Mouse (Mus musculus) testis, adult 2 months (tissue): ENCODE results near the gene Vcl. TPM values are rescaled to one million over a fixed set of nuclear protein-coding genes. Genes with fewer than 3 reads are reported as not detected.

Experiments used
- H3K27ac ChIP-seq: fragments of 200-500 bp; 2 replicates; pipeline ENCODE4 v1.5.1; 2012; ENCODE audit warnings: low read depth, low read length; ENCODE audit not compliant: control insufficient read depth, insufficient read depth
- H3K27me3 ChIP-seq: fragments of 200-500 bp; 2 replicates; pipeline ENCODE4 v1.6.1; 2012; ENCODE audit warnings: mild to moderate bottlenecking, low read length, moderate library complexity; ENCODE audit not compliant: control insufficient read depth, insufficient read depth
- H3K36me3 ChIP-seq: fragments of 200-500 bp; 2 replicates; pipeline ENCODE4 v1.6.1; 2012; ENCODE audit warnings: mild to moderate bottlenecking, low read length; ENCODE audit not compliant: control insufficient read depth, insufficient read depth
- H3K4me1 ChIP-seq: fragments of 200-500 bp; 2 replicates; pipeline ENCODE4 v1.6.1; 2012; ENCODE audit warnings: low read length; ENCODE audit not compliant: control insufficient read depth, insufficient read depth
- H3K4me3 ChIP-seq: fragments of 200-500 bp; 2 replicates; pipeline ENCODE4 v1.5.1; 2012; ENCODE audit warnings: low read depth, mild to moderate bottlenecking, low read length, moderate library complexity, mixed read lengths; ENCODE audit not compliant: control insufficient read depth
- CTCF ChIP-seq: fragments of 200-500 bp; IDR thresholded peaks from 2 replicates; pipeline ENCODE4 v1.5.1; 2012; ENCODE audit warnings: low read depth, mild to moderate bottlenecking, inconsistent platforms, low read length, moderate library complexity; ENCODE audit not compliant: control insufficient read depth, insufficient read depth, insufficient replicate concordance
- POLR2A ChIP-seq: fragments of 200-500 bp; IDR thresholded peaks from 2 replicates; pipeline ENCODE4 v1.6.1; 2012; ENCODE audit warnings: low read depth, mild to moderate bottlenecking, inconsistent platforms, low read length, moderate library complexity; ENCODE audit not compliant: control insufficient read depth
- polyA plus RNA-seq: library from polyadenylated mRNA; depleted of rRNA; stranded (reverse); fragments of >200 nt; gene quantifications from 2 replicates; pipeline ENCODE4 v1.2.3, GENCODE M21; 2012

The Vcl gene
- polyA plus RNA-seq, 1 experiment, result 22.9 TPM

DNA sequence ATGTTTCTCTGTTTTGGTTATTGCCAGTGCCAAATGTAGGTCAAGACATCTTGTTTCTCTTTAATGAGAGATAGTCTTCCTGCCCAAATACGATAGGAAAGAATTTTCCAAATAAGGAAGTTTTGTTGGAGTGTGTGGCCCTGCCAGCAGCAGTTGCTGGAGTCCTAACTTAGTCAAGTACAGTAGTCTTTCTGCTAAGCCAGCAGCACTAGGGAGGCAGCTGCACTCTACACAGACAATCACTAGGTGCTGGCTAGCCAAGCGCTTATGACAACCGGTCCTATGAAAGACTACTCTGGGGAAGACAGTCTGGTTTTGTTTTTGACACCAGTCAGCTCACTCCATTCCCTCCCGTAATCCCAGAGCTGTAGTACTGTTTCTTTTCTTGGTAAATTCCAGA lies 35.4 kb upstream of the Vcl start:
- no peak overlapping the region; the same call in 1 of the 2 replicates for H3K27ac ChIP-seq
- TF ChIP-seq POLR2A (no peak), CTCF (no peak)
- no peaks in the 10 kb centered on the region for H3K4me1 ChIP-seq

DNA sequence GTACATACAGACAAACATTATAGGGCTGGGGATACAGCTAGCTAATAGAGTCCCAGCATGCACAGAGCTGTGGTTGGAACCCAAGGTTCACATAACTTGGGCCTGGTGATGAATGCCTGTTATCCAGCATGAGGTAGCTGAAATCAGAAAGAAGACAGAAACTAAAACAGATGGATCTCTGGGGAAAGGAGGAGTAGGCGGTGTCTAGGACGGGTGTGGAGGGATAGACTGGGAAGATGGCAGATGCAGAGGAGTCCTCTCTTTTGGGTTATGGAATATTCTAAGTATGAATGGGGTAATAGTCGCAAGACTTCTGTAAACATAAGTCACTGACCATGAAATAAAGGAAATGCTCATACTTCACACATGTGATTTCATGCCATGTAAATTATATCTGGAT lies 27.9 kb upstream of the Vcl start:
- TF ChIP-seq POLR2A (no peak), CTCF (no peak)
- H3K27ac ChIP-seq, result no peak overlapping the region
- no peak overlapping the region for H3K4me3 ChIP-seq
- no peaks in the 10 kb centered on the region for H3K4me1 ChIP-seq
- H3K36me3 ChIP-seq, result no peaks in the 10 kb centered on the region
- no peaks in the 10 kb centered on the region for H3K27me3 ChIP-seq

More for the DNA sequence above, 35.4 kb upstream of the Vcl start:
- no peaks in the 10 kb centered on the region for H3K36me3 ChIP-seq
- no peaks in the 10 kb centered on the region for H3K27me3 ChIP-seq
- no peak overlapping the region for H3K4me3 ChIP-seq

DNA sequence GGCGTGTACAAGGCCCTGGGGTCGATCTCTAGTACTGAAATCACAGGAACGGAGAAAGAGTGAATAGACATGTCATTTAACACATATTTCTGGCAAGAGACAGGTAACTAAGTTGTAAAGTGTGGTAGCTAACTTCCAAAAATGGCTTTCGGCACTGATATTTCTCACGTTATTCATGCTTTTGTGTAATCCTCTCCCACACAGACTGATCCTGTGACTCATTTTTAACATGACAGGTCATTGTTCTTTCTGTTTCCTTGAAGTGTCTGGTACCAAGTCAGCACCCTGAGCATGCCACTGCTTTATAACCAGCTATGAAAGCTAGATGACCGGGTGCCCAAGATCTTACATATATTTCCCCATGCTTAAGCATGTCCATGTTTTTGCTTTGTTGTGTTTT lies 26.1 kb upstream of the Vcl start:
- H3K36me3 ChIP-seq, result no peaks in the 10 kb centered on the region
- no peak overlapping the region for H3K27ac ChIP-seq
- TF ChIP-seq POLR2A (no peak), CTCF (no peak)
- no peaks in the 10 kb centered on the region for H3K27me3 ChIP-seq
- no peak overlapping the region for H3K4me3 ChIP-seq
- no peaks in the 10 kb centered on the region for H3K4me1 ChIP-seq

DNA sequence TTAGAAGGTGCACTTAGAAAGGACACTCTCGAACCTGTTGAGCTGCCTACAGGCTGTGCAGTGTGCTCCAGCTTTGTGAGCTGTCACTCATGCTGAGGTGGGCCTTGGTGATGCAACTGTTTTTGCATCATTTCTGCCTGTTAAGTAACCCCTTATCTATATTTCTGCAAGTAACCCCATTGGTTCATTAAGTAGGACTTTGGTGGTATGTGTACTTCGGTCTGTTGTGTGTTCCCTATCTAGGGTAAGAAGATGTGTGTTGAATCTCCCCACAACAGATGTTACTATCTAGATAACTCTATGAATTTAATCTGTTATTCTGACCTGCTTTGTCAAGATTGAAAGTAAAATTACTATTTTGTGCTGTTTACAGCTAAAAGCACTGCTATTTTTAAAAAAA lies 17.4 kb upstream of the Vcl start:
- Histone ChIP-seq H3K4me3 (no peak overlapping the region), H3K4me1 (no peaks in the 10 kb centered on the region), H3K36me3 (no peaks in the 10 kb centered on the region), H3K27me3 (no peaks in the 10 kb centered on the region), H3K27ac (no peak overlapping the region)
- no peak for TF ChIP-seq CTCF
- no peak for TF ChIP-seq POLR2A

DNA sequence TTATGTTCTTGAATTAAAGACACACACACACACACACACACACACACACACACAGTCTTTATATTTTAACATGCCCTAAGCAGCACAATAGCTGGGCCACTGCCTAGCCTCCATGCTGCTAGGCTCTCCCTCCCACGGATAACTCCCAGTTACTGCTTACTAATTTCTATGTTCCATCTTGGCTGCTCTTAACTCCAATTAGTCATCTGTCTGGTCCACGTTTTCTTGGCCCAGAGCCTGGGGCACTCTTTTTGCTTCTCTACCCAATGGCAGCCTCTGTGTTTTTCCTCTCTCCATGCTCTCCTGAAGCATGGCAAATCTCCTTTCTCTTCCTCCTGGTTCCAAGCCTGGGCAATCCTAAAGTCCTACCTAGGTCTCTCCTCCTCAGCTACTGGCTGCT lies 14.8 kb upstream of the Vcl start:
- H3K27me3 ChIP-seq, result no peaks in the 10 kb centered on the region
- no peak overlapping the region for H3K27ac ChIP-seq
- TF ChIP-seq CTCF, result no peak
- TF ChIP-seq POLR2A, result no peak
- H3K36me3 ChIP-seq, result no peaks in the 10 kb centered on the region
- no peak overlapping the region for H3K4me3 ChIP-seq
- no peaks in the 10 kb centered on the region for H3K4me1 ChIP-seq

DNA sequence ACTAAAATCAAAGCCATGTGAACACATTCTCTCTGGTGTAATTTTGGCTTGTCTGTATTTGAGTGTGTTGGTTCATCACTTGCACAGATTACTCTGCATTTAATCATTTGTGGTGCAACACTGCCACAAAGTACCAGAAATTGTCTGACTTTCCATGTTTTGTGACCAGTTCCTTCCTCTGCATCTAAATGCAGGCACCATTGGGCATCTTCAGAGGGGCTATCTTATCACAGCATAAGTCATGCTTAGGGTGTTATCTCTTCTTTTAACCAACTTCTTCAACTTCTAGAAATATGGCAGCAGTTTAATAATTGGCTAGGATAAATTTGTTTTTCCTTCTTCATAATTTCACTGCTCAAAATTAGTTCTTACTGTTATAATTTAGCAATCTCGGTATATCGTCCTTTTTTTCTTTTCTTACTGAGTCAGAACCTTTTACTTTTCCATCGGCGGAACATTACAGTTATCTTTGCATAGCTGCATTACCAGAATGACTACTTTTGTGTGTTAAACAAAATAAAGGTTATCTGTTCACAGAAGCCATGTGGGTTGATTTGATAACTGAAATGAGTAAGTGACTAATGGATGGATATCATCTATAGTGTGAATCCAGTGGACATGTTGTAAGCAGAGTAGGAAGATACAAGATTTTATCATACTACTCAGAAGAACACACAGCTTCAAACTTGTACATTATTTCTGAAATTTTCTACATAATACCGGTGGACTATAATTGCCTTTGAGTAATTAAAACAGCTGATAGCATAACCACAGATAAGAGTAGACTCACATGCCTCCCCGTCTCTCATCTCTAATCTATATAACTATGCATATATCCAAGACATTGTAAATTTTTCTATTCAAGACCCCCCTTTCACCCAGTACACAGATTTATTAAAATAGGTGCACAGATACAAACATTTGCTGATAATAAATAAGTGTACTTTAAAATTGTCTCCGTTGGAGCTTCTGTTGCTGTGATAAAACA lies 12.3 kb upstream of the Vcl start:
- no peak overlapping the region for H3K4me3 ChIP-seq
- H3K36me3 ChIP-seq, result no peaks in the 10 kb centered on the region
- H3K27me3 ChIP-seq, result no peaks in the 10 kb centered on the region
- H3K4me1 ChIP-seq, result no peaks in the 10 kb centered on the region
- no peak for TF ChIP-seq POLR2A
- no peak for TF ChIP-seq CTCF
- no peak overlapping the region for H3K27ac ChIP-seq

DNA sequence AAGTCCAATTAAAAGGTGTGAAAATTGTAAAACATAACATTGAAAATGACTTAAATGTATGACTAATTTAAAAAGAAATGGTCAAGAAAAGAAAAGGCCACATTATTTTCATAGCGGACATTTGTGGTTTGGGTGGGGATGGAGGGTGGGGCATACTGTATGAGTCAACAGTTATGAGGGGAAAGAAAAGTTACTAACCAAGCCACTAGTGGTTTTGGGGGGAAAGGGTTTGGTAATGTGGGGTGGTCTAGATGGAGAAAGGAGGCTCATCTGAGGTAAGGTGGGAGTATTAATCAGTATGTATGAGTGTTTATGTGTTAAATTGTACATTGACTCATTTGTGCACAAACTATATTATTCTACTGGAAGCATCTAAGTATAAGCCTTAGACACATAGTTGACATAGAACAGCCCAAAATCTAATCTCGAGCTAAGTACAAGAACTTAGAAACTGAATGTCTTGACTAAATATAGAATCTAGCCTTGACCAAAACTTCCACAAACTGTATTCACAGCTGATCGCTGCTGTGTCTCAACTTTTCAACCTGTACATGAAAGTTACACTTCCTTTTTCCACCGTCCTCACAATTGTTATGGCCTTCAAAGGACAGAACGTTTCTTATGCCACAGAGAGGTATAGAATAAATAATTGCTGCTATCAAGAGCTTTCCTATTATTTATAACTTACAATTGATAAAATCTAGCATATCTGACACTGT lies 5.0 kb upstream of the Vcl start:
- Histone ChIP-seq H3K36me3 (no peaks in the 10 kb centered on the region), H3K4me1 (peaks cover 2% of the 10 kb centered on the region), H3K27me3 (no peaks in the 10 kb centered on the region), H3K27ac (no peak overlapping the region), H3K4me3 (no peak overlapping the region)
- TF ChIP-seq CTCF, result no peak
- no peak for TF ChIP-seq POLR2A
